Mouse (Mus musculus) heart, postnatal 10 days (tissue): ENCODE results near the gene Cmtm1. TPM values are rescaled to one million over a fixed set of nuclear protein-coding genes. Genes with fewer than 3 reads are reported as not detected.
"Not testable (repeated sequence)": the region's sequence is repeated elsewhere in the genome, so short reads cannot be mapped to it uniquely, and the experiment has no call there.

Experiments
- DNase-seq, 2 experiments: peaks; one replicate each; pipeline ENCODE4 v3.0.0; 2021
- intact Hi-C: fragments of 180-260 bp; cut with DNase I; formaldehyde crosslinking; loops from one replicate; pipeline ENCODE4 v1.15.1; 2025
- total RNA-seq, 2 experiments: library from RNA; stranded (reverse); gene quantifications; 2 replicates each; pipeline ENCODE4 v1.2.3; 2021

Gene Cmtm1
- total RNA-seq, 2 experiments from 2014 or later = not detected

GRCm38 (mm10) chr8:104332665-104333631 lies 23.0 kb upstream of the Cmtm1 start:
- no peak for DNase-seq
- intact Hi-C loops = no loop called here

GRCm38 (mm10) chr8:104321930-104322329 lies 12.0 kb upstream of the Cmtm1 start, which contains the start of gene Cmtm2b:
Gene Cmtm2b (plus strand): TSS chr8:104322230.
- DNase-seq, intact Hi-C loops: not testable (repeated sequence)

DNA sequence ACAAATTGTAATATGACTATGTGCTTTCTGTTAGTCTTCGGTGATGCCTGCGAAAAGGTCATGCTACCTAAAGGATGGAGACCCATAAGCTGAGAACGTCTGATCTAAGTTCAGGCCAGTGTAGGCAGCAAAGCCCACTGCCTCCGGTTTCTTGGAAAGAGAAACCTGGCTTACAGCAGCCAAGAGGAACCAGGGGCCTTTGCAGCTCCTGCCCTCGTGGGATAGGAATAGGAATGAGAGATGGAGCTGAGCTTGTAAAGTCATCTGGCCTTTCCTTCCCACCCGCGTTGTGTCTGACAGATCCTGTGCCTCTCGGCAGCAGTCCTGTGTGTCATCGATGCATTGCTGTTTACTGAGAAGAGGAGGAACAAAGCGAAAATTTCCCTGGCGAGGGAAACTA lies 11.3 kb upstream of the Cmtm1 start, which contains the start of gene Gm11020:
Gm11020 (plus strand) TSS at position 301 of the 400 bp plus-strand sequence.
- intact Hi-C loops = not testable (repeated sequence)

GRCm38 (mm10) chr8:104313311-104313710 lies 3.4 kb upstream of the Cmtm1 start:
- intact Hi-C loops = no loop called here

More for the DNA sequence above, 11.3 kb upstream of the Cmtm1 start, which contains the start of gene Gm11020:
- not testable (repeated sequence) for DNase-seq

DNA sequence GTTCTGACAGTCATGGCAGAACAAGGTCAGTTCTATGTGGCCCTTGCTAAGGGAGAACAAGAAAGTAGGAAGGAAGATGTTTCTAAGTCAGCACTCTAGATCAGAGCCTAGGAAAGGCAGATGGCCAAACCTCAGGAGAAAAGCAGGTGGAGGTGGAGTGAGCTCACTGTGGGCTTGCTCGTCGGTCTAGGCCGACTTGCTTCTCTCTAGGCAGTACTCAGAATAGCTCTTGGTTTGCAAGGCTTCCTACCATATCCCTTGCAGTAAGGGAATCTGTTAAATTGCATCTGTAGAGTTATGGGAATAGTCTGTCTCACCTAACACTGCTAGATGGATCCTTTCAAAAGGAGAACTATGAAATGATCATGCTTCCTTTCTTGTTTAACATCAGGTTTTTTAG lies 2.1 kb upstream of the Cmtm1 start:
- intact Hi-C loops, DNase-seq: not testable (repeated sequence)

More at GRCm38 (mm10) chr8:104313311-104313710, 3.4 kb upstream of the Cmtm1 start:
- DNase-seq = peak; percentile 41 to 47

- intact Hi-C loops, DNase-seq: not testable (repeated sequence)
Measured at GRCm38 (mm10) chr8:104308341-104308740, 1.6 kb downstream of the Cmtm1 start.

DNA sequence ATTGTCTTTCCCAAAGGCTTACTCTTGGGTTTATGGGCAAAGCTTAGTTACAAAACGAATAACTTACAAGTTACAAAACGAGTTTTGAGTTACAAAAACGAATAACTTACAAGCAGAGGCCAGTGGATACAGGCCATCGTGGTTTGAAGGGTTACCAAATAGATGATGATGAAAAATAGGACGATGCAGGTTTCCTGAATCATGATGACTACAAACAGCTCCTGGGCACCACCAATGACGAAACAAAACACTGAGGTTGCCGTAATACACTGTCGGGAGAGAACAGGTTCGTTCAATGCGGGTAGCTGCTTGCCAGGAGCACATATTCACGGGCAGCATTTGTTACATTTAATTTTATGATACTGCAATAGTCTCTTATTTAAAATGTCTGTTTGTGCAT lies 5.0 kb downstream of the Cmtm1 start:
- no peak for DNase-seq
- intact Hi-C loops = no loop called here

GRCm38 (mm10) chr8:104302536-104302935 lies 7.4 kb downstream of the Cmtm1 start:
- DNase-seq, intact Hi-C loops: not testable (repeated sequence)

DNA sequence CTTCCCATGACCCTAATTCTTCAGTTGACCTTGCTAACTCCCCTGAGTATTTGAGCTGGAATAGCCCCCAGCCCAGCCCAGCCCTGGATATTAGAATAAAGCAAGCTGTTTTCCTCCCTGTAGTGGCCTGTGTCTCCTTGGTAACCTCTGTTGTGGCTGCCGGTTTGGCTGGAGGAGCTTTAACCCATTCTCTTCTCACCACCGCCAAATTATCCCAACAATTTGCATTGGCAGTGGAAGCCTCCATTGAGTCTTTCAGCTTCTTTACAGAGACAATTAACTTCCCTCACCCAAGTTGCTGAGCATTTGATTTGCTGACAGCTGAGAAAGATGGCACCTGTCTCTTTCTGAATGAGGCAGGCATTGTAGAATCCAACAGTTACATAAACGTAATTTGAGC lies 8.4 kb downstream of the Cmtm1 start:
- DNase-seq = peak; percentile 41 to 53
- intact Hi-C loops = not testable (repeated sequence)

DNA sequence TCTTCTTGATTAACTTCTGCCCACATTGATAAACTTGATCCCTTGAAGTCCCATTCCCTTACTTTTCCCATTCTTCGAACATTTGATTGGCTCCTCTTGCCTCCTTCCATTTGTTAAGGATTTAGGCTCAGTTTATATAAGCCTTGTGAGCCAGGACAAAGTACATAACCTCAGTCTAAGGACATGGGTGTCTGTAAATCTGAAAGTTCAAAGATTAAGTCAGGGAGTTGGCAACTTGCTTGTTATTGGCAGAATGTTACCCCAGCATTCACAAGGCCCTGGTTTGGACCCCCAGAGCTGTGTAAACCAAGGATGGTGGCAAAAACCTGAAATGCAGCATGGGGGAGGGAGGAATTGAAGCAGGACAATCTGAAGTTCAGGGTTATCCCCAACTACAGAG lies 15.5 kb downstream of the Cmtm1 start:
- DNase-seq = no peak
- intact Hi-C loops = no loop called here

DNA sequence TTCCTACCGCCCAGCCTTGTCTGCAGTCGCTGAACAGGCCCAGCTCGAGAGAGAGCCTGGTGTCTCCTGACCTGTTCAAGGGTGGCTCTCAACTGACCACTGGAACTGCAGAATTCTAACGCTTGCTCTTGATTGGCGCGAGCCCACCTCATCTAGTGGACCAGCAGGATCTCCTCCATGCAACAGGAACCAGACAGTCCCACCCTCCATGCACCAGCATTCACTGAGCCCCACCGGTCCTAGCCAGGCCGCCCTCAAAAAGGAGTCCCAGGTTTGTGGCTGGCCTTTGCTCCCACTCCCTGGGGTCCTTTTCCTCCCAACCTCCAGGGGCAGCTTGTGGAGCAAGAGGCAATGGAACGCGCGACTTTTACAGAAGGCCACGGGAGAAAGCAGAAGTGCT lies 16.9 kb downstream of the Cmtm1 start, which contains the start of gene Cmtm2a:
Cmtm2a (minus strand) TSS at position 101 of the 400 bp plus-strand sequence.
- intact Hi-C loops, DNase-seq: not testable (repeated sequence)

DNA sequence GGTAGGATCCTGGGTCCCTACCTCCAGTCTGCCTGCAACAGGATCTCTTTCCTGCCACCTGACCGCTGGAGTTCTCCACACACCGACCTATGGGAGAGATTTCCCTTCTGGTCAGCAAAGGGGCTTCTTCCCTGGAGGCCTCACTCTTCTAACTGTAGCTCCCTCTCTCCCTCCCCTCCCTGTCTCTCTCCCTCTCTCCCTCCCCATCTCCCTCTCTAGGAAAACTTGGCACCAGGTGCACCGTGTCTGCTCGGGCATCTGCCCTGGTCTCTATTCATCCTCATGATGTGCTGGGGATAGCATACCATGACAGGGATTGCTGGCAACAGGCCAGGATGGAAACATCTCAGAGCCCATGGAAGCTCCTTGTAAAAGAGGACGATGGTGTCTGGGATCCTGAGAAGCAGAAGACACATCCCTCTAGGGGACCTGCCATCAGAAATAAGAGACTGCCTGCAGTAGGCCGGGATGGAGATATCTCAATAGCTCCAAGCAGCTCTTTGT lies 41.0 kb downstream of the Cmtm1 start:
- intact Hi-C loops = no loop called here
- DNase-seq = no peak

DNA sequence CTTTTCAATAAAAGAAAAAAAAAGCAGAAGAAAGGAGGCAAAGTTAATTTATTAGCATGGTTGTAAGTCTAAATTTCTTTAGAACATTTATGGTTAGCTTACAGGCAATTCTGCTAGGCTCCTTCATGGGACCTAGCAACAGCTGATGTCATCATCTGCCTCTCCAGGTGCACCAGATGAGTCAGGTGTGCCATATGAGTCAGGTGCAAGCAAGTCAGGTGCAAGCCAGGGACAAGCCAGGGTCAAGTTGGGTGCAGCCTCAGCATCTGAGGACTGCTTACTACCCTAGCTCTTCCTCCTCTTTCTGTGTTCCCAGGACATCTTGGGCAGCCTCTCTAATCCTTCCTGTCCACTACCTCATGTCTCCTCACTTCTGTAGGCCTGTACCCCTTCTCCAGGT lies 41.6 kb downstream of the Cmtm1 start:
- intact Hi-C loops = no loop called here
- no peak for DNase-seq

DNA sequence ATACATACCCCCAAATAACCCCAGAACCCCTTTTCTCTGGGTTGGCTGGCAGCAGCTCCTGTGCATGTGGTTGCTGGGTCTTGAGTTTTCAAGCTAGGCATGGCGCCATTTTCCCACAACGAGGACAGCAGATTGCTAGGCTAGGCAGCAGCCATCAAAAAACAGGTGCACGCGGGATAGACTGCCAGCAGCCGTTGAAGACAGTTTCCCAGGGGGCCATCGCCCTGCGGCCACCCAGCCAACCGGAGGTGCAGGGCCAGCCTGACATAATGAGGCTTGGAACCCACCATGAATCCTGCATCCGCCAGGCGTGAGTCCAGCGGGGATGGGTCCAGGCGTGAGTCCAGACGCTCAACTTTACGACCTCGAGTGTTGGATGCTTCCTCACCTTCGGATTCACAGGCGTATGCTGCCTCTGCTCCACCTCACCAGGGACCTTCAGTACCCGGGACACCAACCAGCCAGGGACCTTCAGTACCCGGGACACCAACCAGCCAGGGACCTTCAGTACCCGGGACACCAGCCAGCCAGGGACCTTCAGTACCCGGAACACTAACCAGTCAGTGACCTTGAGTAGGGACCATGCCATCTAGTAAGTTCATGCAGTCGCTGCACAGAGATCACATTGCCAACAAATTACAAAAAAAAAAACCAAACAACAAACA lies 45.5 kb downstream of the Cmtm1 start:
- DNase-seq, intact Hi-C loops: not testable (repeated sequence)

GRCm38 (mm10) chr8:104261802-104262201 lies 48.1 kb downstream of the Cmtm1 start:
- intact Hi-C loops = not testable (repeated sequence)

DNA sequence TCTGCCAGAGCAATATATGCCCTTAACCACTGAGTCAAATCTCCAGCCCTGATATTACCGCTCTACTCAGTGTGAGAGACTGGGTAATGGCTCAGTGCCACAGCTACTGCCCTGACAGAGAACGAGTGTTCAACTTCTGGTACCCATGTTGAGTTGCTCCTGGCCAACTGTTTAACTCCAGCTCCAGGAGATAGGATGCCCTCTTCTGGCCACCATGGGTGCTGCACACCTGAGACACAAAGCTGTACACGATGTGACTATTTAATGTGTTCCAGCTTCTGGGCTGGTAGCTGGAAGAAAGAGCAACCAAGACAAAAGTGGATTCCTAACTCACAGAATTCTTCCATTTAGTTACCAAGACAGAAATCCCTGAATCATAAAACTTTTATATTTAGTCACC lies 56.9 kb downstream of the Cmtm1 start:
- intact Hi-C loops = loop anchor here (5.0 kb wide), 1 partner anchor 189 kb away; the partner anchor contains the start of gene Dync1li2

More at GRCm38 (mm10) chr8:104261802-104262201, 48.1 kb downstream of the Cmtm1 start:
- not testable (repeated sequence) for DNase-seq

GRCm38 (mm10) chr8:104251461-104251860 lies 58.5 kb downstream of the Cmtm1 start:
- intact Hi-C loops = loop anchor here (2.0 to 5.0 kb wide), 2 partner anchors 89 to 191 kb away; partner anchors contain the start of gene Dync1li2
- DNase-seq = no peak

More for the DNA sequence above, 56.9 kb downstream of the Cmtm1 start:
- peak in 1 of 2 experiments; percentile 20 for DNase-seq

DNA sequence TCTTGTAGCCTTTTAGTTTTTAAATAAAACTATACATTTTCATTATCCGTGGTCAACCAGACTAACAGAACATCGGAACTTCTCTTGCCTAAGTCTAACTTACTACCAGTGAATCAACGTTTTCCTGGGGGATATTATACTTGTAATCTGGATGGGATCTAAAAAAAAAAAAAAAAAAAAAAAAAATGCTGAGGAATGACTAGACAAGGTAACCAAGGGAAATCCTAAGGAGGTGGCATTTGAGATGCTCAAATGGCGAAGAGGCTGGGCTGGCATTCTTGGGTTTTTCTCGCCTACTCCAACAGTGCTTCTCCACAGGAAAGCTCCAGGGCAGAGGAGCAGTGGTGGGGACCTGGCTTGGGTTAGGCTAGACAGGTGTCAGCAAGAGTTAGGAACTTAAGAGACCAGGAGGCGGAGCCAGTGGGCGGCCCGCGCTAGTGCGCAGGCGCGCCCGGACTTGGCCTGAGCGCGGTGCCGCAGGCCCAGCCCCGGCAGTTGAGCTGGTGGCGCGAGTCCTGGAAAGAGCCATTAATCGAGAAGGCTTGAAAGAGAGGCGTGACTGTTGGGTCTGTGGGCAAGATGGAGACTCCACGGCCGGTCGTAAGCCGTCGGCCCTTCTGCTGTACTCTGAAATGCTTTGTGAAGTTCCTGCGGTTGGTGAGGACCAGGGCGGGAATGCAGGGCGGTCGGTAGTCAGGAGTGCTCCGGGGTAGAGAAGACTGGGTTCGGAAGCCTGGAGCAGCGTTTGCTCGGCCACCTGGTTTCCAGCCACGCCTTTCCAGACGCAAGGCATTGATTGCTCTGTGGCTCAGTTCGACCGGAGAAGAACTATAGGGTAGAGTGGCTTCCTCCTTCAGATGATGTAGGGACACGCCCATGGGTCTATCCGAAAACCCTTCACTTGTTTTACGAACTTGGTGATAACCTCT lies 59.2 kb downstream of the Cmtm1 start, which contains the start of gene Cklf:
Cklf (plus strand) TSS at position 423 of the 929 bp plus-strand sequence.
- intact Hi-C loops = loop anchor here (2.0 to 5.0 kb wide), 2 partner anchors 90 to 192 kb away; partner anchors contain the start of gene Dync1li2

GRCm38 (mm10) chr8:104249442-104249996 lies 60.4 kb downstream of the Cmtm1 start:
- intact Hi-C loops = no loop called here

More for the DNA sequence above, 59.2 kb downstream of the Cmtm1 start, which contains the start of gene Cklf:
- peak; percentile 88 to 89 for DNase-seq

More at GRCm38 (mm10) chr8:104249442-104249996, 60.4 kb downstream of the Cmtm1 start:
- DNase-seq = no peak
